Mouse (Mus musculus): ENCODE results near the gene Ptprq. TPM values are rescaled to one million over a fixed set of nuclear protein-coding genes. Genes with fewer than 3 reads are reported as not detected.
A peak's percentile ranks its signal among the peaks of the same experiment; 100 is the strongest.

Gene Ptprq
- total RNA-seq (2014; rRNA removed) (0.07 and 0.10 TPM in 2 replicates), polyA plus RNA-seq (2015; fragmentation: Nextera tagmentation; extraction: Ambion mirVana) (0.03 and 0.11 TPM in 2 replicates)

GRCm38 (mm10) chr10:107719806-107720205 lies at the start of gene Ptprq:
TSS of gene Ptprq (minus strand) at chr10:107720051.
- H3K36me3 ChIP-seq (ENCODE audit: insufficient read depth, low read length) = no peaks in the 10 kb centered on the region
- no peaks in the 10 kb centered on the region for H3K4me1 ChIP-seq (ENCODE audit: insufficient read depth, low read length)
- DNase-seq (ENCODE audit: low spot score) = no peak
- H3K27ac ChIP-seq = no peak within 1 kb of the TSS
- H3K9me3 ChIP-seq (ENCODE audit: low read length) = no peaks in the 10 kb centered on the region
- WGBS = 55% methylated on average over 1 of the region's 1 CpGs
- no peak for ATAC-seq
- H3K9ac ChIP-seq (replicated peaks; ENCODE audit: low read length) = no peak within 1 kb of the TSS
- no peak within 1 kb of the TSS for H3K4me3 ChIP-seq (ENCODE audit: low read length)
- H3K27me3 ChIP-seq (ENCODE audit: insufficient read depth, low read length) = no peaks in the 10 kb centered on the region
- no peak within 1 kb of the TSS for H3K4me2 ChIP-seq (ENCODE audit: low read depth, low read length)
- no peak for TF ChIP-seq CTCF (IDR thresholded peaks at IDR 0.05; ENCODE audit: low read depth)

GRCm38 (mm10) chr10:107759624-107760023 lies 39.8 kb upstream of the Ptprq start:
- no peak overlapping the region for H3K4me3 ChIP-seq (ENCODE audit: low read length)
- no peak overlapping the region for H3K4me2 ChIP-seq (ENCODE audit: low read depth, low read length)
- no peaks in the 10 kb centered on the region for H3K9me3 ChIP-seq (ENCODE audit: low read length)
- H3K27me3 ChIP-seq (ENCODE audit: insufficient read depth, low read length) = no peaks in the 10 kb centered on the region
- no peak overlapping the region for H3K9ac ChIP-seq (replicated peaks; ENCODE audit: low read length)
- ATAC-seq = no peak
- TF ChIP-seq CTCF (IDR thresholded peaks at IDR 0.05; ENCODE audit: low read depth) = no peak
- DNase-seq (ENCODE audit: low spot score) = no peak
- 39% methylated on average over 1 of the region's 1 CpGs for WGBS
- no peak overlapping the region for H3K27ac ChIP-seq
- no peaks in the 10 kb centered on the region for H3K4me1 ChIP-seq (ENCODE audit: insufficient read depth, low read length)
- no peaks in the 10 kb centered on the region for H3K36me3 ChIP-seq (ENCODE audit: insufficient read depth, low read length)

DNA sequence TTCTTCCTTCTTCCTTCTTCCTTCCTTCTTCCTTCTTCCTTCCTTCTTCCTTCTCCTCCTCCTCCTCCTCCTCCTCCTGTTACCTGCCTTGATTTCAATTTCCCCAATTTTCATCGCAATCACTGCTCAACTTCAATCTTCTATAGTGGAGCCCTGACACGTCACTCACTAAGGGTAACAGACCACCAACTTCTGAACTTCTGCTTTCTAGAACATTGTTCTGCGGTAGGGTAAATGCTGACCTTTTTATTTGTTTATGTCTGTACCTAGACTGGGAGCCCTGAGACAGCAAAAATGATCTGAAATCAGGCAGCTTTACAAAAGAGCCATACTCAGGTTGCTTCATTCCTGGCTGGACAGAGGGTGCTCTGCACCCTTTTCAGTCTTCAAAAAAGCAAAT lies 33.6 kb upstream of the Ptprq start:
- Histone ChIP-seq H3K36me3 (ENCODE audit: insufficient read depth, low read length) (no peaks in the 10 kb centered on the region), H3K4me3 (ENCODE audit: low read length) (no peak overlapping the region), H3K4me2 (ENCODE audit: low read depth, low read length) (no peak overlapping the region), H3K9ac (replicated peaks; ENCODE audit: low read length) (no peak overlapping the region), H3K9me3 (ENCODE audit: low read length) (no peaks in the 10 kb centered on the region), H3K27me3 (ENCODE audit: insufficient read depth, low read length) (no peaks in the 10 kb centered on the region), H3K4me1 (ENCODE audit: insufficient read depth, low read length) (no peaks in the 10 kb centered on the region; the same call in 1 of the 2 replicates), H3K27ac (no peak overlapping the region)
- DNase-seq (ENCODE audit: low spot score) = no peak
- 94% methylated on average over 3 of the region's 3 CpGs for WGBS
- no peak for TF ChIP-seq CTCF (IDR thresholded peaks at IDR 0.05; ENCODE audit: low read depth)
- no peak for ATAC-seq

GRCm38 (mm10) chr10:107752351-107753143 lies 32.7 kb upstream of the Ptprq start:
- WGBS = 18% methylated on average over 15 of the region's 15 CpGs
- Histone ChIP-seq H3K4me3 (ENCODE audit: low read length) (peak overlapping the region; percentile 18), H3K4me2 (ENCODE audit: low read depth, low read length) (peak overlapping the region; percentile 51), H3K4me1 (ENCODE audit: insufficient read depth, low read length) (no peaks in the 10 kb centered on the region; the same call in 1 of the 2 replicates), H3K9me3 (ENCODE audit: low read length) (no peaks in the 10 kb centered on the region), H3K9ac (replicated peaks; ENCODE audit: low read length) (no peak overlapping the region), H3K27me3 (ENCODE audit: insufficient read depth, low read length) (no peaks in the 10 kb centered on the region), H3K36me3 (ENCODE audit: insufficient read depth, low read length) (no peaks in the 10 kb centered on the region), H3K27ac (no peak overlapping the region)
- no peak for TF ChIP-seq CTCF (IDR thresholded peaks at IDR 0.05; ENCODE audit: low read depth)
- ATAC-seq = peak; percentile 49; the same call in 1 of the 2 replicates
- peak; percentile 55 for DNase-seq (ENCODE audit: low spot score)

GRCm38 (mm10) chr10:107751944-107752343 lies 32.1 kb upstream of the Ptprq start:
- no peak for DNase-seq (ENCODE audit: low spot score)
- Histone ChIP-seq H3K9ac (replicated peaks; ENCODE audit: low read length) (no peak overlapping the region), H3K36me3 (ENCODE audit: insufficient read depth, low read length) (no peaks in the 10 kb centered on the region), H3K4me2 (ENCODE audit: low read depth, low read length) (peak overlapping the region; percentile 51), H3K27me3 (ENCODE audit: insufficient read depth, low read length) (no peaks in the 10 kb centered on the region), H3K4me1 (ENCODE audit: insufficient read depth, low read length) (no peaks in the 10 kb centered on the region; the same call in 1 of the 2 replicates), H3K4me3 (ENCODE audit: low read length) (peak overlapping the region; percentile 18), H3K9me3 (ENCODE audit: low read length) (no peaks in the 10 kb centered on the region), H3K27ac (no peak overlapping the region)
- no peak for TF ChIP-seq CTCF (IDR thresholded peaks at IDR 0.05; ENCODE audit: low read depth)
- no peak for ATAC-seq
- WGBS = 30% methylated on average over 6 of the region's 6 CpGs

DNA sequence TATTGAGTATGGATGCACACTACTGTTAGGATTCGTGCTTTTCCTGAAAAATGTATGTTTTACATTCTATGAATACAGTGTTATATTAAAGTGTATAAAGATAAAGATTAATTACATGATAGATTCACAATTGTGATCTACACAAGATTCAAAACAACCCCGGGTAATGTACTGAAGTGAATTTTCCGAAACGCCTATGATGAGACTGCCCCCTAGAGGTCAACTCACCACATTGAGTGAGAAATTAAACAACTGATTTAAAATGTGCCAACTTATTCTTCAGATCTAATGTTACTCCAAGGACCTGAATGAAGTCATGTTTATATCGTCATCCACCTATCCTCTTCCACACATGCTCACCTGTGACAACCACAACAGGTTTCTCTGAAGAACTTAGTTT lies 27.7 kb upstream of the Ptprq start:
- Histone ChIP-seq H3K36me3 (ENCODE audit: insufficient read depth, low read length) (no peaks in the 10 kb centered on the region), H3K9me3 (ENCODE audit: low read length) (no peaks in the 10 kb centered on the region), H3K4me2 (ENCODE audit: low read depth, low read length) (no peak overlapping the region), H3K4me3 (ENCODE audit: low read length) (no peak overlapping the region), H3K27ac (no peak overlapping the region), H3K9ac (replicated peaks; ENCODE audit: low read length) (no peak overlapping the region), H3K27me3 (ENCODE audit: insufficient read depth, low read length) (no peaks in the 10 kb centered on the region), H3K4me1 (ENCODE audit: insufficient read depth, low read length) (no peaks in the 10 kb centered on the region; the same call in 1 of the 2 replicates)
- peak; percentile 73 for TF ChIP-seq CTCF (IDR thresholded peaks at IDR 0.05; ENCODE audit: low read depth)
- DNase-seq (ENCODE audit: low spot score) (peak; percentile 73), ATAC-seq (no peak)
- WGBS = 19% methylated on average over 5 of the region's 5 CpGs

DNA sequence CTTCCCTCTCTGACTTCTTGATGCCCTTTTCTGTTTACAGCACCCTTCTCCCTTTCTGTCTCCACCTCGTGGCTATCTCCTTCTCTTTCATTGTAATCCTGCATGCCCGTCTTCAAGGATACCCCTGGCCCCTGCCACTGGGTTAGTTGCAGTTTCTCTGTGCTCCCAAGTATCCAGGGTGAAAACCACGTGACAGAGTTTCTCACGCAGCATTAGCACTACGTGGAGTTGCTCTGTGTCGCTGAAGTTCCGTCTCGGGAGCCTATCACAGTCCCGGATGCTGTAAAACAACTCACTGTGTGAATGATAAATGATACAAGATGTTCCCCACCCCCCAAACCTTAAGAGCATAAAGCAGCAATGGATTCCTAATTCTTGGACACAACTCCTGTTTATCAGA lies 26.9 kb upstream of the Ptprq start:
- H3K4me2 ChIP-seq (ENCODE audit: low read depth, low read length) = peak overlapping the region; percentile 30
- ATAC-seq = no peak

More for the DNA sequence above, 26.9 kb upstream of the Ptprq start:
- no peaks in the 10 kb centered on the region for H3K9me3 ChIP-seq (ENCODE audit: low read length)
- no peaks in the 10 kb centered on the region for H3K4me1 ChIP-seq (ENCODE audit: insufficient read depth, low read length)
- H3K4me3 ChIP-seq (ENCODE audit: low read length) = no peak overlapping the region
- peak; percentile 2 for DNase-seq (ENCODE audit: low spot score)
- no peak overlapping the region for H3K27ac ChIP-seq
- WGBS = 22% methylated on average over 9 of the region's 9 CpGs
- no peaks in the 10 kb centered on the region for H3K36me3 ChIP-seq (ENCODE audit: insufficient read depth, low read length)
- no peak overlapping the region for H3K9ac ChIP-seq (replicated peaks; ENCODE audit: low read length)
- TF ChIP-seq CTCF (IDR thresholded peaks at IDR 0.05; ENCODE audit: low read depth) = no peak
- no peaks in the 10 kb centered on the region for H3K27me3 ChIP-seq (ENCODE audit: insufficient read depth, low read length)

All from hindbrain, postnatal 0 days (tissue).